Mouse (Mus musculus): ENCODE data around the gene Ralgapa2.

The Ralgapa2 gene

DNA sequence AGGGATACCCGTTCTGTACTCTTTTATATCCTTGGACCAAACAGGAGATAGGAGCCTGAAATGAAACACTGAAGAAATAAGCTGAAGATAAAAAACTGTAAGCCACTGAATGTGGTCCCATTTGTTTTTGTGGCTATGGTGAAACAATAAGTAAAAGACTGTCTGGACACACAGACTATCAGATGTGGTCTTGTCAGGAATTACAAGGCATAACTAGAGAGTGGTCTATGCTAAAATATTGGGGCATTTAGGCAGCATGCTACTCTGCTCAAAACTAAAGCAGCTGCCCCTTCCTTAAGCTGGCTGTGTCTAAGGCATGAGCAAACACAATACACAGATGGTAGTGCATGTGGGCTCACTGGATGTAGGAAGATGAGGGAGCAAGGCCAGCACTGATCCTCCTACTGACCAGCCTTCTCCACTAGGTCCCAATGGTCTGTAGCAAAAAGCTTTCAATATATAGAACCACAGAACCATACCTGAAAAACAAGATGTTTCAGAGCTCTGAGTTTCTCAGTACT, 211.6 kb downstream of the Ralgapa2 start:
- DNase-seq (ENCODE audit: low read depth): no peak

DNA sequence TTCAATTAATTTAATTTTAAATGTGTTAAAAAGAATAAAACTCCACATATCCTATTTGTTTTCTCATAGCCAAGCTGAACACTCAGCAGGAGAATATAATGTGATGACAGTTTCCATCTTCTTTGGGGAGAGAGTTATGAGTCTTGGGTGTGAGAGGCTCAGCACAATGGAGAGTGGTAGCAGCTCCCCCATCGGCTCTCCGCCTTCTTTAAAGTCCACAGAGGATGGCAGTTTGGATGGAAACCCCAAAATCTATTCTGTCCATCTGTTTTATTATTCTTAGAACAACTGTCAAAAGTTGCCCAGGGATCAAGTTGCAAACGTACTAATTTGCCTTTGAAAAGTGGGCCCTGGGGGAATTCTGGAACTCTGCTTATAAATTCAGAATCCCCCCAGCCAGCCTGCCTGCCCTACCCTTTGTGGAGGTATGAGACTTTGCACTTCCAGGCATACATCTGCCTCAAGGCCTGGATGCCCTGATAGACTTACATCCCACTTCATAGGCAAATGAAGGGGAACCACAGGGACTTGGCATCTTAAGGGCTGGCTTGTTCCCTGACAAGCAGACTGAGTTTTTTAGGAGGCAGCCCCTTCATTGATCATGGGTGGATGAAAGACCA, 212.2 kb downstream of the Ralgapa2 start:
- no peak for DNase-seq (ENCODE audit: low read depth)

- no peak for DNase-seq (ENCODE audit: low read depth)
Measured at GRCm38 (mm10) chr2:146293538-146293937, 218.6 kb downstream of the Ralgapa2 start.

- DNase-seq (ENCODE audit: low read depth): no peak
Measured at GRCm38 (mm10) chr2:146290871-146291637, 221.1 kb downstream of the Ralgapa2 start.

GRCm38 (mm10) chr2:146290366-146290765, 221.8 kb downstream of the Ralgapa2 start:
- no peak for DNase-seq (ENCODE audit: low read depth)

DNA sequence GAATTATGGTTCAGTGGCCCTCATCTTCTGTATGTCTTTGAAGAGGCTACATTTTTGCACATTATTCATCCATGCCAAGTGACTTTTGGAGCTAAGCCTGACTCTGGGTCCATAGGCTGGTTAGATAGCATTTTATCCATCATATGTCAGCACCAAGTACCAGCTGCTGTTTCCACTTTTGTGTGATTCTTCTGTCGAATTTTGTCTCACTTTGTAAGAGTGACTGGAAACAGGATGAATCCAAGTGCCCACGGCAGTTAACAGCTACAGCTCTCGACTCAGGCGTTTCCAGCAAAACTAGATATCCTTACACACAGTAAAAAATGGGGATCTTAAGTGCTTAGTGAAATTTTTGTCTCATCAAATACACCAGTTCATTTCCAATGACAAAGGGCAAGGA, 222.8 kb downstream of the Ralgapa2 start:
- no peak for DNase-seq (ENCODE audit: low read depth)

- DNase-seq (ENCODE audit: low read depth): peak; percentile 24
Measured at GRCm38 (mm10) chr2:146288326-146288725, 223.8 kb downstream of the Ralgapa2 start.

DNA sequence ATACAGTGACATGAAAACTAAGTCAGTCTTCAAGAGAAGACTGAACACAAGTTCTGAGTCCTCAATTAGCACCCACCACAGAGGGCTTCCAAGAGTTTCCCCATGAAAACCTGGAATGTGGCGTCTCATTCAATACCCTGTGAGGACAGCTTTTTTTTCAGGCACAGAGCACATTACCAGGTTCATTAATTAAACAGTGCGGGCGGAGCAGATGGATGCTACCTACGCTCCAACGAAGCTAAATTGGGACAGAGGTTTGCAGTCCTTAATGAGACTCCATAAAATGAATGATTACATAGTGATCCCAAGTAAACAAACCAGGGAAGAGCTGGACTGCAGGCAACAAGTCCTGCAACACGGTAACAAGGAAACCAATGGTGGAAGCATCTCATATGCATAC, 224.6 kb downstream of the Ralgapa2 start:
- no peak for DNase-seq (ENCODE audit: low read depth)

- DNase-seq (ENCODE audit: low read depth): no peak
Measured at GRCm38 (mm10) chr2:146281346-146281745, 230.8 kb downstream of the Ralgapa2 start.

DNA sequence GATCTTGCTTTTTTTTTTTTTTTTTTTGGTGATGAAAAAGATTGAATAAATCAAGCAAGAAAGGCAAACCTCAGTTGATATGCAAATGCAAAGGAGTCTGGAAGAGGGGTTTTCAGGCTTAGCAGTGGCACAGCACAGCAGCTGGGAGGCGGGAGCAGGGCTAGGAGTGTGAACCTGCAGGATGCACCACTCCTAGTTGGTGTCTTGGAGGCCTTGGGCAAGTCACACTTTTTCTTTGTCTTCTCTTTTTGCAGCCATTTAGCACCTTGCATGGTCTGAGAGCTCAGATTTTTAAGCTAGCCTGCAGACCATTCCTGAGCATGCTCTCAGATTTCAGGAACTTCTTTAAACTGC, 231.2 kb downstream of the Ralgapa2 start:
- DNase-seq (ENCODE audit: low read depth): no peak

GRCm38 (mm10) chr2:146280221-146280920, 231.8 kb downstream of the Ralgapa2 start:
- no peak for DNase-seq (ENCODE audit: low read depth)

DNA sequence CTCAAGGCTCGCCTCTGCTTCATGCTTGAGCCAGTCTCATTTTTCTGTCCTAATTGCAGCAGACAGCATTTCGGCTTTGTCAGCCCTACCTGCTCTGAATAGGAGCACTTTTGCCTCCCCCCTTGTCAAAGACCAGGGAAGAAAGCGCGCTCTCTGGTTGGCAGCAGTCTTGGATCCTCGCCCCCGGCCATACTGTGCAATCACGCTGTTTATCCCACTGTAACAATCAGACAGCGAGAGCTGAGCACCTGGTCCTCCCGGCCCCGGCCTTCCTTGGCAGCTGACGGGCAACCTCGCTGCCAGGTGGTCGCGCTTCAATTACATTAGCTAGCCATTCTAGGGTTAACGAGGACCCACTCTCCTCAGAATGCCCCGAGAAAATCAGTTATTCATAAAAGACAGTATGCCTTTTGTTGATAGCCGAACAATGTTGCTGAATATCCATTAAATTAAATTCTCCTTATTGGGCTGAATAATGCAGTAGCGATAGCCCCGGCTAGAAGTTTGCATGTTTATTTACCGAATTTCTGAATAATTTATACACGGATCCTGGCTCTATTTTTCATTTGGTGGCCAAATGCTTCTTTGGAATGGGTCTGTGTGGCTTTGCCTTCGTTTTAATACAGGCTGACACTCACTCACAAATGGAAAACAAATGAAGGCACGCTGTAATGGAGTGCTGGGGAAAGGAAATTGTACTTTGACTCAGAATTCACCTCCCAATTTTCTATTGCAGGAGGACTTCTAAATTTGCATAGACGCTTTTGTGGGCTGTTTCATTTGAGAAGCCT, 232.5 kb downstream of the Ralgapa2 start:
- DNase-seq (ENCODE audit: low read depth): no peak

GRCm38 (mm10) chr2:146278381-146278780, 233.8 kb downstream of the Ralgapa2 start:
- no peak for DNase-seq (ENCODE audit: low read depth)

DNA sequence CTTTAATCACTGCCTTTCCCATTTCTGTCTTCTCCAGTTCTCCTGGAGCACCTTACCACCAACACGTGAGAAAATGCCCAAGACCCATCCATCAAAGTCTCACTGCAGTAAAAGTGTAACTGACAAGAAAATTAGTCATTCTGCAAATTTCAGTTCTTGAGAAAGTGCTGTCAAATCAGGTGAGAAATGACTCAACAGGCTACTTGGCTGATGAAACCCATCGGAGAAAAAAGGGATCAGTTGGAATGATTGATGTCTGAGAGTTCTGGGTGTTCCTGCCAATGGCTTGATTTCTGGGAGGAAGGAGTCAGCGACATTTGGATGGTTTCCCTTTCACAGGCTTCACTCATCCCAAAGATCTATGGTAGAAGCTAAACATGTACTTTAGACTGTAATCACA, 245.6 kb downstream of the Ralgapa2 start:
- no peak for DNase-seq (ENCODE audit: low read depth)

GRCm38 (mm10) chr2:146265045-146265444, 247.1 kb downstream of the Ralgapa2 start:
- peak; percentile 71 for DNase-seq (ENCODE audit: low read depth)

- DNase-seq (ENCODE audit: low read depth): no peak
Measured at GRCm38 (mm10) chr2:146262966-146263365, 249.2 kb downstream of the Ralgapa2 start.

DNA sequence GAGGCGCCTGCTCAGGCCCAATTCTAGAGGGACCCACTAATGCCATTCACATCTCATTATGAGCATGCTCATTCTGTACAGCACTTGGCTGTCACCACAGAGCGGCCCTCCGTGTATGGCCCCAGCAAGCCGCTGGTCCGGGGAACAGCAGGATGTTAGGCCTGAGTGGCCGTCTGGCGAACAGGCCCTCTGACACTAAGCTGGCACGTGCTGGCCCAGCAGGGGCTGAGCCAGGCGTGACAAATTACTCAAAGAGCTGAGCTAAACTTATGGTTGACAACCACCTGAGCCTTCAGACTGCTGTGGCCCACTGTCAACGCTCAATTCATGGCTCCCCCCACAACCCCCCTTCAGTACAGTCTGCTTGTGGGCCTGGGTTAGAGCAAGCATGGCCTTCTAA, 249.9 kb downstream of the Ralgapa2 start:
- DNase-seq (ENCODE audit: low read depth): no peak

DNA sequence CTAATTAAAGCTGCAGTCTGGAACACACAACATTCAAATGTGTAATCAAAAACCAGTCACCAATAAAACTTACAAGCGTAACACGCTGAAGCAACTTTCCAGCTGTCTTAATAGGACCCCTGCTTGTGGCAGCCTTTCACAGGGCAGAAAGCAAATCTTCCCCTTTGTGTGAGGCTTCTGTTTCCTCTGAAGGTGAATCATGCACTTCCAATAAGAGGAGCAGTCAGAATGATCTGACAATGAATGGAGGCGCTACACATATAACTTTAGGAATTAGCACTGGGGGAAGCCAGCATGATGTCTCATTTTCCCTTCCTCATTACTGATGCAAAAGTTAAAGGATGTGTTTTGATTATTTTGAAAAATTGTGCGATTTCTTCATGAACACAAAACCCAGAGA, 251.0 kb downstream of the Ralgapa2 start:
- no peak for DNase-seq (ENCODE audit: low read depth)

DNA sequence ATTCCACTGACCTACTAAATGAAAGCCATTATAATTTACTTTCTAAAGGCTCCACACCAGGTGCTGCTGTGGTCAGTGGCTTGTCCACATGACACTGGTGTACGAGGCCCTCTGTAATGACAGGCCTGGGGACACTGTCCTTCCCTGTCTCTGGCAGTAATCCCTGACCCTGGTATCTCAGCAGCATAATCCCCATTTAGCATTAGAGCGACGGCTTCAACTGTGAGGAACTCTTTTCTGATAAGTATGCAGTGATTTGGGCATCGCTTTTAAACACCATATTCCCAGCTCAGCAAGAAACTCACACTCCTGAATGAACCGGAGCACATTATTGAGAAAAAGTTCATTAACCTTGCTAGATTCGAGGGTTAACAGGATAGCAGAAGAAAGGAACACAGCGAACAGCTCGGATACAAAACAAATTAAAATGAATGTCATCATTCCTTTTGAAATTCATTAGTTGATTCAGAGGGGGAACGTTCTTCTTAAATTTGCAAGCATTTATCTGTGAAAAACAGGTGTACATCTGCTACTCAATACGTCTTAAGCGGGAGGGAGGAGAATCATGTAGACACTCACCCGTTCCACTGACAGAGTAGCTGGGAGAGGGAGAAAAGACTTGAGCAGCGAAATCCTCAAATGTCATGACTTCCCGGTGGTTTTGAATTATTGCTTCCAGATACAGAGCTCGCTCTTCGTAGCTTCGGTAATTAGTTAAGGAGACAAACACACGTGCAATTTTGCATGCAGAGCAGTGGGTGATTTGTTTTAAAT, 252.2 kb downstream of the Ralgapa2 start:
- no peak for DNase-seq (ENCODE audit: low read depth)

GRCm38 (mm10) chr2:146258736-146259469, 253.2 kb downstream of the Ralgapa2 start:
- DNase-seq (ENCODE audit: low read depth): no peak

DNA sequence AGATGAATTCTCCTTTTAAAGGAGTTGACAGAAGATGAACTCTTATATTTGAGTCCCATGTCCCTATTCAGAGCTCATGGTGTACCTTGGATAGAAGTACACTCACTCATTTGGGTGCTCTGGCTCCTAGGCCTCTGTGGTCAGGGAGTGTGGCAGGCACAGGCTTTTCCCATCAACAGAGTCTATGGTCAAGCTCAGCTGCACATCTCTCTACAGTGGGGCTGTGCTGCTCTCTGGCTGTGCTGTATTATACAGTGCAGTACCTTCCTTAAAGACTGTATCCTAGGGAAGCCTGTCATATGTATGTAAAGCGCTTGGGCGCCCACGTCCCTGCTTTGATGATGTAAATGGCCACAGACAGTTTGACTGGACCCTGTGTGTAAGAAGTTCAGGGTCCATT, 254.5 kb downstream of the Ralgapa2 start:
- no peak for DNase-seq (ENCODE audit: low read depth)

All from 416B (cell line).